Mouse (Mus musculus) cortical plate, adult 2 months (tissue): ENCODE data around the gene Lyst.

Experiments
- CTCF ChIP-seq: fragments of 200-500 bp; IDR thresholded peaks from 2 replicates; pipeline ENCODE4 v1.5.1; 2011; ENCODE audit warnings: mild to moderate bottlenecking, control low read depth, low read length; ENCODE audit not compliant: insufficient read depth; ENCODE audit errors: extremely low read depth
- POLR2A ChIP-seq: fragments of 200-500 bp; IDR thresholded peaks from 2 replicates; pipeline ENCODE4 v1.6.1; 2011; ENCODE audit warnings: mild to moderate bottlenecking, low read length, control low read depth; ENCODE audit not compliant: insufficient read depth; ENCODE audit errors: extremely low read depth

GRCm38 (mm10) chr13:13677871-13678270, 87.7 kb downstream of the Lyst start:
- TF ChIP-seq POLR2A, result no peak
- TF ChIP-seq CTCF, result no peak
